Mouse (Mus musculus) midbrain, postnatal 0 days (tissue): Measurements from ENCODE around the gene Commd1. TPM values are rescaled to one million over a fixed set of nuclear protein-coding genes. Genes with fewer than 3 reads are reported as not detected.

Experiments used
- ATAC-seq: fragments of 200-750 bp; cut with Nextera tagmentation; 2 replicates; pipeline ENCODE4 v1.8.0; 2017; ENCODE audit warnings: moderate number of reproducible peaks, mild to moderate bottlenecking, moderate TSS enrichment, moderate library complexity; ENCODE audit not compliant: low FRiP score
- DNase-seq: peaks from one replicate; pipeline ENCODE4 v3.0.0-alpha.2; 2015; ENCODE audit warnings: low spot score
- H3K27ac ChIP-seq: fragments of 300-500 bp; sonication (generic); 2 replicates; pipeline ENCODE4 v1.5.1; 2014; ENCODE audit warnings: low read depth, mild to moderate bottlenecking, low read length, mixed read lengths
- H3K27me3 ChIP-seq: fragments of 300-500 bp; sonication (generic); 2 replicates; pipeline ENCODE4 v1.6.1; 2014; ENCODE audit warnings: low read length, control low read depth, mixed read lengths; ENCODE audit not compliant: insufficient read depth
- H3K36me3 ChIP-seq: fragments of 300-500 bp; sonication (generic); 2 replicates; pipeline ENCODE4 v1.6.1; 2014; ENCODE audit warnings: low read length, control low read depth, mixed read lengths; ENCODE audit not compliant: insufficient read depth
- H3K4me1 ChIP-seq: fragments of 300-500 bp; sonication (generic); 2 replicates; pipeline ENCODE4 v1.6.1; 2014; ENCODE audit warnings: mild to moderate bottlenecking, control low read depth, antibody characterized with exemption, low read length, mixed read lengths; ENCODE audit not compliant: insufficient read depth
- H3K4me2 ChIP-seq: fragments of 300-500 bp; sonication (generic); 2 replicates; pipeline ENCODE4 v1.6.1; 2014; ENCODE audit warnings: low read depth, mild to moderate bottlenecking, low read length, mixed read lengths; ENCODE audit not compliant: poor library complexity, severe bottlenecking
- H3K4me3 ChIP-seq: fragments of 300-500 bp; sonication (generic); 2 replicates; pipeline ENCODE4 v1.5.1; 2014; ENCODE audit warnings: low read depth, mild to moderate bottlenecking, low read length, moderate library complexity
- H3K9ac ChIP-seq: fragments of 300-500 bp; sonication (generic); replicated peaks from 2 replicates; pipeline ENCODE4 v1.6.1; 2014; ENCODE audit warnings: mild to moderate bottlenecking, low read length, moderate library complexity, mixed read lengths; ENCODE audit not compliant: poor library complexity, severe bottlenecking
- H3K9me3 ChIP-seq: fragments of 300-500 bp; sonication (generic); 2 replicates; pipeline ENCODE4 v1.6.1; 2016; ENCODE audit warnings: low read length, control low read depth
- CTCF ChIP-seq: IDR thresholded peaks from 2 replicates; pipeline ENCODE4 v1.5.1; 2016; ENCODE audit warnings: antibody characterized with exemption, mild to moderate bottlenecking
- WGBS: fragments of 180-500 bp; shearing (Covaris S2); extraction: QIAGEN DNeasy Blood & Tissue Kit; methylation state at CpG from one replicate; pipeline ENCODE4 v1.1.7; 2014; 5-methylcytosine and 5-hydroxymethylcytosine counted together
- polyA plus RNA-seq: library from polyadenylated mRNA; unstranded; fragments of >200 nt; fragmentation: Nextera tagmentation; extraction: Ambion mirVana; gene quantifications from 2 replicates; pipeline ENCODE4 v1.2.1, GENCODE M21; 2015
- total RNA-seq: library from RNA; depleted of rRNA; stranded (reverse); fragments of >200 nt; gene quantifications from 2 replicates; pipeline ENCODE4 v1.2.3, GENCODE M21; 2014

Commd1 gene
- total and polyA plus RNA-seq, 2 experiments from 2014 or later, result 23.5 to 221 TPM

DNA sequence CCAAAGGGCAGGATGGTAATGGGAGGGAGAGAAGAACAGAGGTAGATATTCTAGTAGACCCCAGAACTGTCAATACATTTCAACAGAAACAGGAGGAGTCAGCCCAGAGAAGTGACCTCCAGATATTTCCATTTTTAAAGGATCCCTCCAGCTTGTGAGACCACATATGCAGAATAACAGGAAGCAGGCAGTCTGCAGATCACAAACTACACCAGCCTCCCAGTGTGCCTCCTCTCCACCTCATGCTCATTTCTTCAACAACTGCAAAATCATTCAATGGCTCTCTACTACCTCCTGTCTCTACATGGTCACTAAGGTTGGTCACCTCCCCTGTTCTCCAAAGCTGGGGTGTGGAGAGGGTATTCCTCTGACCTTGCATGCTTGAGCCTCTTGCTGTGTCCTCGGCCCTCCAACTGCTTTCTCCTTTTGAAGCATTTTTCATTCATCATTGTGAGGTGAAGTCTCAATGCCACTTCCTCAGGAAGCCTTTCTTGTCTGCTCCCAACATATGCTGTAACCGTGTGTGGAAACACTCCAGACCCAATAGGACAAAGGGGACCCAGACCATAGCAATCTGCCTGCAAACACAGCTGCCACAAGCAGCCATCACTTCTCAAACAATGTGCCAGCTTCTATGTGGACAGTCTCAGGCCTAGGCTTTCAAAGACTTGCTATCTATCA, 128.6 kb downstream of the Commd1 start:
- 58% methylated on average over 2 of the region's 2 CpGs for WGBS
- H3K27ac ChIP-seq, result no peak overlapping the region
- no peak overlapping the region for H3K4me2 ChIP-seq
- no peak overlapping the region for H3K4me3 ChIP-seq
- H3K9ac ChIP-seq, result no peak overlapping the region
- peaks cover 16% of the 10 kb centered on the region for H3K27me3 ChIP-seq
- H3K36me3 ChIP-seq, result no peaks in the 10 kb centered on the region
- no peaks in the 10 kb centered on the region for H3K9me3 ChIP-seq
- TF ChIP-seq CTCF, result no peak
- no peak for ATAC-seq
- DNase-seq, result no peak
- H3K4me1 ChIP-seq, result peaks cover 7% of the 10 kb centered on the region; the same call in 1 of the 2 replicates

DNA sequence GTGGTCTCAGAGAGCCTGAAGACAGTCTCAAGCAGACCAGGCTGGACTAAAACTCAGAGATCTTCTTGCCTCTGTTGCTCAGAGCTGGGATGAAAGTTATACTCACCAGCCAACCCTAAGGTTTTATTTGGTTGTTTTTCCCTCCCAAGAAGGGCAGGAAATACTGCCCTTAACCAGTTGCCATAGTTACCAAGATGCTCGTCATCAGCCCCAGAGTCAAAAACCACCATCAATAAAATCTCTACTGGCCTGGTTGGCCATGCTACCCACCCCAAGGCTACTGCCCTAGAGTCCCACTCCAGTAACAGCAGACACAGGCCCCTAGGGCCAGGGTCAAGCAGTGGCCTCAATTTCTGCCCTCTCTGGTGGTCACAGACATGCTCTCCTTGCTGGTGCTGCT, 129.7 kb downstream of the Commd1 start:
- Histone ChIP-seq H3K36me3 (no peaks in the 10 kb centered on the region), H3K4me2 (no peak overlapping the region), H3K4me3 (no peak overlapping the region), H3K9me3 (no peaks in the 10 kb centered on the region), H3K27me3 (peaks cover 9% of the 10 kb centered on the region), H3K9ac (no peak overlapping the region), H3K4me1 (no peaks in the 10 kb centered on the region), H3K27ac (no peak overlapping the region)
- no peak for TF ChIP-seq CTCF
- ATAC-seq (no peak), DNase-seq (no peak)
- 56% methylated on average over 1 of the region's 1 CpGs for WGBS

DNA sequence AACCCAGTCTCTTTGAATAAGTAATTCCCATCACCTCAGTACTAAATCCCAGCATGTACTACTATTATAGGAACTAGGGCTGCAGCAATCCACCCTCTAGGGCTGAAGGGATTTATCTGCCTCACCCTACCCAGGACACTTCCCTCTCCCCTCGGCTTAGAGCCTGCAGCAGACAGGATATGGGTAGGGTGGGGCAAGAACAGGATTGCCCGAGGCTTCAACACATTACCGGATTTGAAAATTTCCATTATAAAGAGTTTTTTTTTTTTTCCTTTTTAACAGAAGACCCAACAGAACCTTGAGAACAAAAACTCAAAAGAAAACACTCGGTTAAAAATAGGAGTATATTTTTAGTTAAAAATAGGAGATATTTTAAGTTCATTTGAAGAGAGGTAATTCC, 130.8 kb downstream of the Commd1 start:
- DNase-seq (no peak), ATAC-seq (no peak)
- no peak overlapping the region for H3K4me3 ChIP-seq
- no peak overlapping the region for H3K4me2 ChIP-seq
- H3K27ac ChIP-seq, result no peak overlapping the region
- no peaks in the 10 kb centered on the region for H3K36me3 ChIP-seq
- H3K9ac ChIP-seq, result no peak overlapping the region
- H3K4me1 ChIP-seq, result no peaks in the 10 kb centered on the region
- H3K9me3 ChIP-seq, result no peaks in the 10 kb centered on the region
- no peak for TF ChIP-seq CTCF
- WGBS, result 33% methylated on average over 4 of the region's 4 CpGs
- H3K27me3 ChIP-seq, result peaks cover under 1% of the 10 kb centered on the region; the same call in 1 of the 2 replicates

DNA sequence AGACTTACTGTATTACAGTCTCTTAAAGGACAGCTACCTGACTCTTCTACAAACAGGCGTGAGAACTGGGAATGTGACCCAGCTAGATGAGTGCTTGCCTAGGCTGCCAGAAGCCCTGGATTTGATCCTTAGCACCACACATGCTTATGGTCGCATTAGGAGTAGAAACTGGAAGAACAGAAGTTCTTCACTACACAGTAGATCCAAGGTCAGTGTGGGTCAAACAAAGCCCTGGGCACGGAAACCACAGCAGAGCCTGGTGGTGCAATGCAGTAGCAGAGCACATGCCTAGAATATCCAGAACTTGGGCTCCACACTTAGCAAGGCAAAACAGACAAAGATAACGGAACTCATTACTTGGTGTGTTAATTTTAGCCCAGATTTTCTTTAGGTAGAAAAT, 132.1 kb downstream of the Commd1 start:
- WGBS, result 92% methylated on average over 4 of the region's 4 CpGs
- Histone ChIP-seq H3K9ac (no peak overlapping the region), H3K27me3 (no peaks in the 10 kb centered on the region), H3K4me3 (no peak overlapping the region), H3K36me3 (no peaks in the 10 kb centered on the region), H3K4me1 (no peaks in the 10 kb centered on the region), H3K27ac (no peak overlapping the region), H3K9me3 (no peaks in the 10 kb centered on the region), H3K4me2 (no peak overlapping the region)
- no peak for ATAC-seq
- DNase-seq, result no peak
- no peak for TF ChIP-seq CTCF

DNA sequence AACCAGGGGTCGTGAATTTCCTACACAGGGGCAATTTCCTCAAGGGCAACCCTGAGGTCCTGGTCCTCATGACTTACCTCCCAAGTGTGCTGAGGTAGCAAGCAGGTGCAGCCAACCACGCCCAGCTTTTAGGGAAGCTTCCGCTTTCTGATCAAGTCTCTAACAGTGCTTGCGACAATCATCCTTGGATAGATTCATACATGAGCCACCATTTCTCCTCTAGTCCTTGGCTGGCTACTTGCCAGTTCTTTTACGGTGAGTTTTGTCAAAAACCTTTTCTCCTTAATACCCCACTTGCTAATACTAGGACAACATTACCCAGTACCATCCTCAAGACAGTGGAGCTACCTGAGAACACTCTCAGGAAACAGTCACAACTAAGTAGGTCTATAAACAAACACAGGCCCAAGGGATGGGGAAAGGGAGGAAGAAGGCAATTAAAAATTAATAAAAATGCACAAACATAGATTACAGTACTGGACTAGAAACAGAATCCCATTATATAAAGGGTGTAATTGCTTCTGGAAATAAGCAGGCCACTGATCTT, 133.5 kb downstream of the Commd1 start:
- H3K36me3 ChIP-seq, result no peaks in the 10 kb centered on the region
- DNase-seq, result no peak
- no peak overlapping the region for H3K4me2 ChIP-seq
- H3K27ac ChIP-seq, result no peak overlapping the region
- no peak for ATAC-seq
- no peaks in the 10 kb centered on the region for H3K27me3 ChIP-seq
- 84% methylated on average over 5 of the region's 5 CpGs for WGBS
- no peak for TF ChIP-seq CTCF
- H3K4me3 ChIP-seq, result no peak overlapping the region
- no peaks in the 10 kb centered on the region for H3K9me3 ChIP-seq
- no peaks in the 10 kb centered on the region for H3K4me1 ChIP-seq
- H3K9ac ChIP-seq, result no peak overlapping the region

DNA sequence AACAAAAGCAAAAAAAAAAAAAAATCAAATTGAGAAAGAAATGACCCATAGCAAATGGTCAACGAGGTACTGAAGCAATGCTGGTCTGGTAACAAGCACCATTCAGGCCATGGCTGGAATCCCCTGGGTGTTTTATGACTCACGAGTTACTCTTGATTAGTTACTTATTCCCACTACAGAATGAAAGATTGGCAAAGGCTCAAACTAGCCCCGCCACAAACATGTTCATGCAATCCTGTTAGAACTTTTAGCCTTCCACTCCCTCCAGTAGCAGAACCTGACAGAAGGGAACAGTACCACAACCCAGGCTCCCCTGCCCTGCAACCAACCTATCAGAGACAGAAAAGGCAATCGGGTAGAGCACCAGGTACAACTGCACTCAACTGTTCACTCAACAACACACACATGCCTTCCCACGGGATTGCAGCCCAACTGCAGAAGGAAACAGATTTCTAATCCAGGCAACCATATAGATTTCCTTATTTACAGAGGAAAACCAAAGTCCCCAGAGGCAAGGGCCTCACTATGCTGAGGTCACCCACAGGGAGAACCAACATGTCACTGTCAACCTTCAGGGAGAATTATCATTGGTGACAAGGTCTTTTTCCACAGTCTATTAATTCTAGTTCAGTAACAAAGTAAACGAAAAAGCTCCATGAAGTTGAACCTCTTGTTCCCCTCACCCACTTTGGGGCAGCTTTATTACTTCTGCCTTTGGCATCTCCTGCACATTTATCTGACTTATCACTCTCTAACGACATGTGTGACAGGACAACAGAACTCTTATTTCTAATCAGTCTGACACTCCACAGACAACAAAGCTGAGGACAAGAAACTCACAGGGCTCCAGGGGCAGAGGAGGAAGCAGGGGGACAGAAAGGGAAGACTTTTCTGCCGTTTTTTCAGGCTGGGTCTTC, 134.2 kb downstream of the Commd1 start:
- no peak overlapping the region for H3K4me2 ChIP-seq
- H3K36me3 ChIP-seq, result no peaks in the 10 kb centered on the region
- DNase-seq, result no peak
- TF ChIP-seq CTCF, result no peak
- no peaks in the 10 kb centered on the region for H3K27me3 ChIP-seq
- no peak overlapping the region for H3K4me3 ChIP-seq
- H3K4me1 ChIP-seq, result no peaks in the 10 kb centered on the region
- no peak overlapping the region for H3K27ac ChIP-seq
- no peak for ATAC-seq
- H3K9me3 ChIP-seq, result no peaks in the 10 kb centered on the region
- H3K9ac ChIP-seq, result no peak overlapping the region
- 75% methylated on average over 8 of the region's 8 CpGs for WGBS
